Mouse (Mus musculus) erythroid progenitor cell, adult 5-6 weeks (primary cell): ENCODE data around the gene Prelp. TPM values are rescaled to one million over a fixed set of nuclear protein-coding genes. Genes with fewer than 3 reads are reported as not detected.

ENCODE experiments used
- ATAC-seq: replicated peaks from 2 replicates; pipeline ENCODE4 v1.8.0; 2016; ENCODE audit warnings: moderate number of reproducible peaks, mild to moderate bottlenecking, moderate TSS enrichment, inconsistent platforms; ENCODE audit not compliant: poor library complexity, low FRiP score, severe bottlenecking
- total RNA-seq, 2 experiments: library from RNA; stranded (forward) in 1 of 2; stranded (reverse) in 1 of 2; fragments of 150-400 nt in 1 of 2; fragments of 186-747, 209-891 nt in 1 of 2; gene quantifications; 2 replicates each; pipeline versions ENCODE4 v1.2.3 to v1.2.4; 2015 to 2017; ENCODE audit warnings: low replicate concordance in 2 of 2

The Prelp gene
- total RNA-seq, 2 experiments from 2014 or later = 0.42 TPM; not detected in 1

GRCm38 (mm10) chr1:133873086-133873813 lies 48.0 kb downstream of the Prelp start:
- no peak for ATAC-seq

- ATAC-seq = no peak
Measured at GRCm38 (mm10) chr1:133871241-133871640, 50.0 kb downstream of the Prelp start.

- no peak for ATAC-seq
Measured at GRCm38 (mm10) chr1:133869221-133869620, 52.0 kb downstream of the Prelp start.

- no peak for ATAC-seq
Measured at GRCm38 (mm10) chr1:133863257-133863997, 57.8 kb downstream of the Prelp start.

- ATAC-seq = no peak
Measured at GRCm38 (mm10) chr1:133861028-133861427, 60.2 kb downstream of the Prelp start.

Other genes with a start within 250 kb of the Prelp start
- 2.9 TPM in 1 of 2 replicates, not detected in the other for gene Lax1, start 231.3 kb downstream of the Prelp start, total RNA-seq (2015; ENCODE audit: low replicate concordance)
- 1.8 and 4.0 TPM in 2 replicates for gene Lax1, start 231.3 kb downstream of the Prelp start, total RNA-seq (2017; ENCODE audit: low replicate concordance)
- gene Atp2b4, start 120.4 kb downstream of the Prelp start, total RNA-seq (2015; ENCODE audit: low replicate concordance) = 306 and 370 TPM in 2 replicates
- gene Atp2b4, start 120.4 kb downstream of the Prelp start, total RNA-seq (2017; ENCODE audit: low replicate concordance) = 354 and 490 TPM in 2 replicates
- not detected in 2 replicates for gene Optc, start 13.4 kb downstream of the Prelp start, total RNA-seq (2015; ENCODE audit: low replicate concordance)
- not detected in 2 replicates for gene Optc, start 13.4 kb downstream of the Prelp start, total RNA-seq (2017; ENCODE audit: low replicate concordance)
- not detected in 2 replicates for gene Fmod, start 115.8 kb upstream of the Prelp start, total RNA-seq (2015; ENCODE audit: low replicate concordance)
- not detected in 2 replicates for gene Fmod, start 115.8 kb upstream of the Prelp start, total RNA-seq (2017; ENCODE audit: low replicate concordance)
- 156 and 184 TPM in 2 replicates for gene Btg2, start 157.7 kb upstream of the Prelp start, total RNA-seq (2015; ENCODE audit: low replicate concordance)
- 261 and 289 TPM in 2 replicates for gene Btg2, start 157.7 kb upstream of the Prelp start, total RNA-seq (2017; ENCODE audit: low replicate concordance)
- gene Chit1, start 189.8 kb upstream of the Prelp start, total RNA-seq (2015; ENCODE audit: low replicate concordance) = 1.1 and 4.2 TPM in 2 replicates
- not detected in 2 replicates for gene Chit1, start 189.8 kb upstream of the Prelp start, total RNA-seq (2017; ENCODE audit: low replicate concordance)